Mouse (Mus musculus) cerebellum, adult 2 months (tissue): ENCODE measurements around the gene Rxfp2. TPM values are rescaled to one million over a fixed set of nuclear protein-coding genes. Genes with fewer than 3 reads are reported as not detected.

Experiments
- DNase-seq, 2 experiments: peaks; one replicate each; pipeline ENCODE4 v3.0.0; 2021
- H3K27ac ChIP-seq: fragments of 200-500 bp; 2 replicates; pipeline ENCODE4 v1.5.1; 2012; ENCODE audit warnings: low read length, control low read depth, inconsistent platforms; ENCODE audit not compliant: insufficient read depth
- H3K27me3 ChIP-seq: fragments of 200-500 bp; 2 replicates; pipeline ENCODE4 v1.6.1; 2012; ENCODE audit warnings: inconsistent platforms, mild to moderate bottlenecking, low read length, moderate library complexity; ENCODE audit not compliant: control insufficient read depth, insufficient read depth
- H3K4me1 ChIP-seq: fragments of 200-500 bp; 2 replicates; pipeline ENCODE4 v1.6.1; 2011; ENCODE audit warnings: low read length; ENCODE audit not compliant: control insufficient read depth, insufficient read depth
- H3K4me3 ChIP-seq: fragments of 200-500 bp; replicated peaks from 2 replicates; pipeline ENCODE3; 2011; ENCODE audit warnings: mild to moderate bottlenecking, low read depth, low read length, control low read depth; ENCODE audit not compliant: insufficient read depth
- CTCF ChIP-seq: fragments of 200-500 bp; IDR thresholded peaks from 2 replicates; pipeline ENCODE4 v1.5.1; 2011; ENCODE audit warnings: low read depth, mild to moderate bottlenecking, control low read depth, low read length, moderate library complexity, borderline replicate concordance; ENCODE audit not compliant: insufficient read depth
- POLR2A ChIP-seq: fragments of 200-500 bp; IDR thresholded peaks from 2 replicates; pipeline ENCODE4 v1.6.1; 2011; ENCODE audit warnings: low read length, control low read depth, borderline replicate concordance; ENCODE audit not compliant: insufficient read depth
- WGBS: fragments of 180-500 bp; shearing (Covaris S2); methylation state at CpG from one replicate; pipeline ENCODE4 v1.1.7; 2018; 5-methylcytosine and 5-hydroxymethylcytosine counted together
- polyA plus RNA-seq: library from polyadenylated mRNA; depleted of rRNA; stranded (reverse); fragments of >200 nt; gene quantifications from 2 replicates; pipeline ENCODE4 v1.2.3, GENCODE M21; 2012

Gene Rxfp2
- polyA plus RNA-seq, 1 experiment = 0.23 TPM

DNA sequence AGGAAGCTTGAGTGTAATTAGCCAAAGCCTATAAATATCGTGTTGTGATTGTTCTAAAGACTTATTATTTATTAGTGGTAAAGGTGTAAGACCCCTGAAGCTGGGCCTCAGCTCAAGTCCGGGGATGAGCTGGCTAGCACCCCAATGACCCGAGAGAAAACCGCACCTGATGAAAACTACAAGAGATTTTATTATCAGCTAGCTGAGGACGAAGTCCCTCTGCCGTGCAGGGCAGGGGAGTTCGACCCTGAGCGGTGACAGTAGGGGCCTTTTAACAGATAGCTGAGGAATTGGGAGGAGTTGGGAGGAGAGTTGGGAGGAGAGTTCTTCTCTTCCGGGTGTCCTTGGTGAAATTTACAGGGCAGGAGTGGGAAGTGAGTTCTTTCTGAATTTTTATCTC lies 42.6 kb downstream of the Rxfp2 start:
- TF ChIP-seq CTCF = no peak
- TF ChIP-seq POLR2A = no peak
- WGBS = 90% methylated on average over 9 of the region's 9 CpGs
- no peaks in the 10 kb centered on the region for H3K4me1 ChIP-seq
- H3K4me3 ChIP-seq = no peak overlapping the region
- H3K27me3 ChIP-seq = no peaks in the 10 kb centered on the region
- no peak for DNase-seq
- H3K27ac ChIP-seq = no peak overlapping the region

DNA sequence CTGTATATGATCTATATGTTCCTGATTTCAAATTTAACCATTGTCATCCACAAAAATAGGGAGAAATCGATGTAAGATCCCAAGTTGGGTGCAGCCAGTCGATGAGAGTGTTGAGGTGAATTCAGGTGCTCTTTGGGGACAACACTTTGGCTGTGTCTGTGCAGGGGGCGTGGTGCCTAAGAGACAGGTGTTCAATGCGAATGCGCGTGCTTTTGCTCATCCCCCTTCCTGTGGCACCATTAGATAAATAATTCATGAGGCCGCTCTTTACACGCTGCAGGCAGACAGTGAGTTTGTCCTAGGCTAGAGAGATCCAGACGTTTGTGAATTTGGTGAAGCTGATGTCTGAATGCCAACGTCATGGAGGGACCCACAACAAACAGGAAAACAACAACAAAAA lies 45.8 kb downstream of the Rxfp2 start:
- WGBS = 51% methylated on average over 10 of the region's 10 CpGs
- no peak for DNase-seq
- TF ChIP-seq CTCF = no peak
- no peak for TF ChIP-seq POLR2A

DNA sequence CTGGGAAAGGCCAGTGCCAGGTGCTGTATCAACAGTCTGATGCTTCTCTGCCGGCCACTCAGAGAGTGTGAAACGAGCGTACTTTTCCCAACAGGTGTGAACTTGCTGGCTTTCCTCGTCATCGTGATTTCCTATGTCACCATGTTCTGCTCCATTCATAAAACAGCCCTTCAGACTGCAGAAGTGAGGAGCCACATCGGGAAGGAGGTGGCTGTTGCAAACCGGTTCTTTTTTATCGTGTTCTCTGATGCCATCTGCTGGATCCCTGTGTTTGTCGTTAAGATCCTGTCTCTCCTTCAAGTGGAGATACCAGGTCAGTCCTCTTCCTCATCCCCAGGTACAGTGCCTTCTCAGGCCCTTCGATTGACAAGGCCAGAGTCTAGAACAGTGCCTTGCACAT lies 51.6 kb downstream of the Rxfp2 start:
- TF ChIP-seq CTCF (peak; percentile 27; the same call in 1 of the 2 replicates), POLR2A (no peak)
- Histone ChIP-seq H3K4me3 (no peak overlapping the region), H3K4me1 (no peaks in the 10 kb centered on the region), H3K27ac (no peak overlapping the region), H3K27me3 (no peaks in the 10 kb centered on the region)
- WGBS = 22% methylated on average over 10 of the region's 10 CpGs
- DNase-seq = peak; percentile 13 to 21

More for the DNA sequence above, 45.8 kb downstream of the Rxfp2 start:
- H3K27ac ChIP-seq = no peak overlapping the region
- no peaks in the 10 kb centered on the region for H3K27me3 ChIP-seq
- no peaks in the 10 kb centered on the region for H3K4me1 ChIP-seq
- H3K4me3 ChIP-seq = no peak overlapping the region

DNA sequence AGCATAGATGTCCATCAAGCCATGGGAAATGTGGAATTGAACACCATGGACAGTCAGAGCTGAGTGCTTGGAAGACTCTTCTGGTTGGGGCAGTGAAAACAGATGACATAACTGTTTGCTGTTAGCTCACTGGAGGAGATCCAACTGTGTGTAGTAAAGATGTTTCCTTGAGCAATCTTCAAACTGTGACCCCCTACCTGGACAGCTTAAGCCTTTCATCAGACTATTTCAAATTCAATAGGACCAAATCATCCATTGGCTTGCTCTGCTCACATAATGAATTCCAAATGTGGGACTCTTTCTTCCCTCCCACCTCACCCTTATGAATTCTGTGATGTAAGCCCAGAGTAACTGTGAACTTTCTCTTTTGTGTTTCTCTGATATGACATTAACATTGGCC lies 53.3 kb downstream of the Rxfp2 start:
- DNase-seq = no peak
- H3K4me3 ChIP-seq = no peak overlapping the region
- no peak overlapping the region for H3K27ac ChIP-seq
- no peaks in the 10 kb centered on the region for H3K4me1 ChIP-seq
- TF ChIP-seq POLR2A = no peak
- TF ChIP-seq CTCF = no peak
- H3K27me3 ChIP-seq = no peaks in the 10 kb centered on the region

DNA sequence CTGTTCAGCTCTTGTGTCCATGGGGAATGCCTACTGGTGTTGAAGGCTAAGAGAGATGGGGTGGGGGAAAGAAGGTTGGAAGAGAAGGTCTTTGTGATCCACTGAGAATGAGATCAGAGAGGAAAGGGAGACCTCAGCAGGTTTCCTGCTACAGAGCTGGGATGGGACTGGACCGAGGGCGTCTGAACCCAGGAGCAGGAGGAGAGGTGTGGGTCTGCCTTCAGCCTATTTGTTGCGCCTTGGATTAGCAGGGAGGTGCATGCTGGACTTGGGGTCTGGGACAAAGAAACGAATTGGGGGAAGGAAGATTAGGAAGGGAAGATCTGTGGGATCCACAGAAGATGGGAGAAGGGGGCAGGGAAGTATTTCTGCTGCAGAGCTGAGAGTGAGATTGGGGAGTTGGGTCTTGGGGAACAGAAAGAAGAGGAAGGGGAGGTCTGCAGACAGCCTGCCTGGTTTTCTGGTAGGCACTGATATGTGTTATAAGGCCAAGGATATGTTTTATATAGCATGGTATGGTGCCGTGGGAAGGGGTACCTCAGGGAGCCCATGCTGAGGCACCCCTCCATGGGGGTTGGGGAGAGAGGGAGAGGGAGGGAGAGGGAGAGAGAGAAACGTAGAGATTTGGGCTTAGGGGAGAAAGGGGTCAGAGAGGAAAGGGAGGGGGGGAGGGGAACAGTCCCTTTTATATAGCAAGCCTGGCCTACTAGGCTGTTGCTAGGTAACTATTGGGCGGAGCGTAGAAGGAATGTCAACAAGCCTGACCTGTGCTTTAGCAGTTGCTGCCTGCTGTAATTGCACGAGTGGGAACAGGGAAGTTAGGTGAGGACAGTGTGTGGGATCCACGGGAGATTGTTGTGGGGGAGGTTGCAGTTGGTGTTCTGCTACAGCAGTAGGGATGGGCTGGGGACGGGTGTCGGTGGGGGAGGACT lies 61.7 kb downstream of the Rxfp2 start:
- Histone ChIP-seq H3K27me3 (no peaks in the 10 kb centered on the region), H3K27ac (no peak overlapping the region), H3K4me3 (no peak overlapping the region), H3K4me1 (no peaks in the 10 kb centered on the region)
- TF ChIP-seq CTCF (no peak), POLR2A (no peak)
- WGBS = 25% methylated on average over 11 of the region's 12 CpGs
- DNase-seq = no peak

DNA sequence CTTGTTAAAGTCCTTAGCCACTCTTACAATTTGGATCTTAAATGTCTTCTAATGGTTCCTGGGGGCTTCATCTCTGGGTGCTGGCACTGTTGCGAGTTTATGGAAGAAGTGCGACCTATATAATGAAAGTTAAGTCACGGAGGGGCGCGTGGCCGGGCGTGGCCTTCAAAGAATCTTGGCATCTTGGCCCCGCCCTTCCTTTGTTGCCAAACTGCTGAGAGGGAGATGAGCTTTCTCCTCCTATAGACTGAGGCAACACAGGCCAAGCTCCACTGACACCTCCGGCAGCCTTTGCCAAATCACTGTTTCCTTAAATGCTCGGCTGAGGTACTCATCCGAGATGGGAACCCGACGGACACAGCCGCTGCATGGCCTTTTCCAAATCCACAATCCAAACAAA lies 64.2 kb downstream of the Rxfp2 start:
- TF ChIP-seq POLR2A = no peak
- no peak for TF ChIP-seq CTCF
- WGBS = 85% methylated on average over 14 of the region's 14 CpGs
- no peak overlapping the region for H3K4me3 ChIP-seq
- H3K4me1 ChIP-seq = no peaks in the 10 kb centered on the region
- no peak overlapping the region for H3K27ac ChIP-seq
- H3K27me3 ChIP-seq = no peaks in the 10 kb centered on the region
- no peak for DNase-seq

DNA sequence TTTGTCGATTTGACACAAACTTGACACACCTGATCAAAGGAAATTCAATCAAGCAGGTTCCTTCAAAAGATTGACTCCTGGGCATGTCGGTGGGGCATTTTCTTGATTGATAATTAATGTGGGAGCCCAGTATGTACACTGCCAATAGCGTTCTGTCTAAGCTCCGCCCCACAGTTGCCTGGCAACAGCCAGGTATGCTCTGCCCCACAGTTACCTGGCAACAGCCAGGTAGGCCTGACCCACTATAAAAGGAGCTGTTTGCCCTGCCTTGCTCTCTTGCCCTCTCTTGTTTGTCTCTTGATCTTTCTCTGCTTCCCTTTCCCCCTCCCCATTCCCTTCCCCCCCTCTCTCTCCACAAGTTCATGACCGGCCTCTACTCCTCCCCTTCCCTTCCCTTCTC lies 64.7 kb downstream of the Rxfp2 start:
- DNase-seq = no peak
- Histone ChIP-seq H3K27ac (no peak overlapping the region), H3K4me1 (no peaks in the 10 kb centered on the region), H3K27me3 (no peaks in the 10 kb centered on the region), H3K4me3 (no peak overlapping the region)
- TF ChIP-seq CTCF (no peak), POLR2A (no peak)
- WGBS = 71% methylated on average over 5 of the region's 5 CpGs

DNA sequence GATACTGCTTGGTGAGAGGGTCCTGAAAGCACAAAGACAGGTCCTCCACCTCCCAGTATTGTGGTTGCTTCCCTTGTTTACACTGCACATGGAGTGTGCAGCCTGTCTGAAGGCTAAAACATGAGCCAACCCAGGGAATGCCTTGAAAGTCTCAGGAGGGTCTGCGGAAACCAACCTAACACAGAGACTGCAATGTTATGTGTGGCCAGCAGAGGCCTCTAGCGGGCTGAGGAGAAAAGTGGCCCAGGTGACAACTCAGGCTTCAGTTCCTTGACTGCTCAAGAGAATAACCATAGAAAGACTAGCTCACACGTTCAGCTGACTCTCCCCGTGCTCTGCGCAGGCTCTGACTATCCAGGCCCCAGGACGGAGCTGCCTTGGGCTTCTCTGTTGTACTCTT lies 79.1 kb downstream of the Rxfp2 start:
- WGBS = 5% methylated on average over 6 of the region's 6 CpGs

More for the DNA sequence above, 79.1 kb downstream of the Rxfp2 start:
- TF ChIP-seq POLR2A = no peak
- peak; percentile 92 for TF ChIP-seq CTCF
- H3K4me3 ChIP-seq = no peak overlapping the region
- 0 out of 2 replicates have a peak, but pooled peaks cover 2% of the 10 kb centered on the region for H3K4me1 ChIP-seq
- DNase-seq = peak; percentile 48 to 59
- H3K27ac ChIP-seq = no peak overlapping the region
- no peaks in the 10 kb centered on the region for H3K27me3 ChIP-seq
